Mouse (Mus musculus) MEL (cell line): Measurements from ENCODE around the gene Elp5. TPM values are rescaled to one million over a fixed set of nuclear protein-coding genes. Genes with fewer than 3 reads are reported as not detected.

Source experiments
- DNase-seq: peaks from one replicate; pipeline ENCODE4 v3.0.0; 2011; ENCODE audit warnings: low read depth, low spot score
- H3K27ac ChIP-seq: 2 replicates; pipeline ENCODE4 v1.5.1; 2012; ENCODE audit warnings: low read depth, mild to moderate bottlenecking, control low read depth, low read length, moderate library complexity; ENCODE audit not compliant: control insufficient read depth
- H3K27me3 ChIP-seq, 2 experiments: fragments of 150-350 bp in 1 of 2; sonication (generic) in 1 of 2; 2 replicates each; pipeline ENCODE4 v1.6.1; 2012; ENCODE audit warnings: low read length in 2 of 2, mild to moderate bottlenecking in 2 of 2, improper control_type of control experiment in 1 of 2, moderate library complexity in 1 of 2; ENCODE audit not compliant: insufficient read depth in 2 of 2, control insufficient read depth in 1 of 2
- H3K36me3 ChIP-seq, 2 experiments: 2 replicates each; pipeline ENCODE4 v1.6.1; 2012 to 2014; ENCODE audit warnings: low read length in 2 of 2, improper control_type of control experiment in 1 of 2, inconsistent platforms in 1 of 2, mild to moderate bottlenecking in 1 of 2; ENCODE audit not compliant: insufficient read depth in 2 of 2, control insufficient read depth in 1 of 2
- H3K4me1 ChIP-seq, 2 experiments: fragments of 150-350 bp in 1 of 2; sonication (generic) in 1 of 2; 2 replicates each; pipeline ENCODE4 v1.6.1; 2012; ENCODE audit warnings: low read length in 2 of 2, improper control_type of control experiment in 1 of 2, mild to moderate bottlenecking in 1 of 2; ENCODE audit not compliant: insufficient read depth in 2 of 2, control insufficient read depth in 1 of 2
- H3K4me3 ChIP-seq, 2 experiments: fragments of 150-350 bp in 1 of 2; sonication (generic) in 1 of 2; 2 replicates each; pipeline ENCODE4 v1.5.1; 2012; ENCODE audit warnings: low read depth in 2 of 2, low read length in 2 of 2, mild to moderate bottlenecking in 2 of 2, moderate library complexity in 2 of 2, control low read depth in 1 of 2, improper control_type of control experiment in 1 of 2; ENCODE audit not compliant: control insufficient read depth in 1 of 2, insufficient read depth in 1 of 2
- H3K79me2 ChIP-seq: 2 replicates; pipeline ENCODE4 v1.6.1; 2012; ENCODE audit warnings: mild to moderate bottlenecking, low read length, moderate library complexity; ENCODE audit not compliant: control insufficient read depth, poor library complexity, insufficient read depth
- H3K9ac ChIP-seq: 2 replicates; pipeline ENCODE4 v1.6.1; 2012; ENCODE audit warnings: low read depth, mild to moderate bottlenecking, control low read depth, low read length, moderate library complexity; ENCODE audit not compliant: control insufficient read depth, poor library complexity, severe bottlenecking
- H3K9me3 ChIP-seq: fragments of 150-350 bp; sonication (generic); replicated peaks from 2 replicates; pipeline ENCODE4 v1.6.1; 2012; ENCODE audit warnings: mild to moderate bottlenecking, low read length, improper control_type of control experiment, moderate library complexity; ENCODE audit not compliant: insufficient read depth
- CHD2 ChIP-seq: IDR thresholded peaks from 2 replicates; pipeline ENCODE4 v1.6.1; 2011; ENCODE audit warnings: low read length, improper control_type of control experiment
- CTCF ChIP-seq, 3 experiments: IDR thresholded peaks in 2 of 3; conservative IDR thresholded peaks in 1 of 3; 2 replicates each; pipeline ENCODE4 v1.5.1; 2011 to 2012; ENCODE audit warnings: low read length in 3 of 3, low read depth in 2 of 3, mild to moderate bottlenecking in 2 of 3, improper control_type of control experiment in 1 of 3, inconsistent platforms in 1 of 3, mixed read lengths in 1 of 3, moderate library complexity in 1 of 3; ENCODE audit not compliant: control insufficient read depth in 1 of 3, insufficient read depth in 1 of 3, poor library complexity in 1 of 3, severe bottlenecking in 1 of 3
- E2F4 ChIP-seq: IDR thresholded peaks from 2 replicates; pipeline ENCODE4 v1.6.1; 2011; ENCODE audit warnings: low read depth, low read length, improper control_type of control experiment, borderline replicate concordance
- ELF1 ChIP-seq: IDR thresholded peaks from 2 replicates; pipeline ENCODE4 v1.6.1; 2014; ENCODE audit warnings: low read depth, mild to moderate bottlenecking, inconsistent platforms, low read length, improper control_type of control experiment, moderate library complexity
- EP300 ChIP-seq, 2 experiments: IDR thresholded peaks; 2 replicates each; pipeline ENCODE4 v1.6.1; 2011; ENCODE audit warnings: improper control_type of control experiment in 2 of 2, low read length in 2 of 2, low read depth in 1 of 2, mild to moderate bottlenecking in 1 of 2
- GABPA ChIP-seq: IDR thresholded peaks from 2 replicates; pipeline ENCODE4 v1.6.1; 2012; ENCODE audit warnings: low read depth, mild to moderate bottlenecking, inconsistent platforms, low read length, improper control_type of control experiment, moderate library complexity
- KAT2A ChIP-seq: conservative IDR thresholded peaks from 2 replicates; pipeline ENCODE4 v1.6.1; 2012; ENCODE audit warnings: low read depth, low read length, improper control_type of control experiment, inconsistent platforms
- MAFK ChIP-seq: IDR thresholded peaks from 2 replicates; pipeline ENCODE4 v1.6.1; 2011; ENCODE audit warnings: low read depth, mild to moderate bottlenecking, low read length, improper control_type of control experiment, borderline replicate concordance
- MEF2A ChIP-seq: IDR thresholded peaks from 2 replicates; pipeline ENCODE4 v1.6.1; 2014; ENCODE audit warnings: low read depth, mild to moderate bottlenecking, inconsistent platforms, low read length, improper control_type of control experiment; ENCODE audit not compliant: poor library complexity, insufficient replicate concordance, severe bottlenecking; ENCODE audit errors: extremely low read depth
- MYB ChIP-seq: IDR thresholded peaks from 2 replicates; pipeline ENCODE4 v1.6.1; 2011; ENCODE audit warnings: mild to moderate bottlenecking, low read depth, low read length, improper control_type of control experiment
- NRF1 ChIP-seq: IDR thresholded peaks from 2 replicates; pipeline ENCODE4 v1.6.1; 2014; ENCODE audit warnings: low read depth, mild to moderate bottlenecking, inconsistent platforms, low read length, improper control_type of control experiment, moderate library complexity; ENCODE audit not compliant: poor library complexity, insufficient read depth, severe bottlenecking
- POLR2A ChIP-seq, 2 experiments: IDR thresholded peaks; 2 replicates each; pipeline ENCODE4 v1.6.1; 2011 to 2012; ENCODE audit warnings: low read length in 2 of 2, mild to moderate bottlenecking in 2 of 2, control low read depth in 1 of 2, improper control_type of control experiment in 1 of 2, low read depth in 1 of 2, moderate library complexity in 1 of 2; ENCODE audit not compliant: control insufficient read depth in 1 of 2, insufficient read depth in 1 of 2, poor library complexity in 1 of 2
- POLR2AphosphoS2 ChIP-seq: IDR thresholded peaks from 2 replicates; pipeline ENCODE4 v1.6.1; 2011; ENCODE audit warnings: low read length, improper control_type of control experiment
- POLR2AphosphoS5 ChIP-seq: IDR thresholded peaks from 2 replicates; pipeline ENCODE4 v1.6.1; 2012; ENCODE audit warnings: low read depth, borderline replicate concordance, mild to moderate bottlenecking, inconsistent platforms, low read length, moderate library complexity, mixed read lengths
- SMC3 ChIP-seq: IDR thresholded peaks from 2 replicates; pipeline ENCODE4 v1.6.1; 2011; ENCODE audit warnings: low read depth, low read length, improper control_type of control experiment
- TBP ChIP-seq: IDR thresholded peaks from 2 replicates; pipeline ENCODE4 v1.8.0; 2011; ENCODE audit warnings: low read depth, low read length, improper control_type of control experiment
- USF1 ChIP-seq: IDR thresholded peaks from 2 replicates; pipeline ENCODE4 v1.6.1; 2014; ENCODE audit warnings: low read depth, mild to moderate bottlenecking, inconsistent platforms, low read length, improper control_type of control experiment, moderate library complexity
- ZMIZ1 ChIP-seq: IDR thresholded peaks from 2 replicates; pipeline ENCODE4 v1.6.1; 2012; ENCODE audit warnings: low read depth, mild to moderate bottlenecking, inconsistent platforms, low read length, improper control_type of control experiment, moderate library complexity
- ZNF384 ChIP-seq: IDR thresholded peaks from 2 replicates; pipeline ENCODE4 v1.6.1; 2012; ENCODE audit warnings: low read depth, mild to moderate bottlenecking, inconsistent platforms, low read length, improper control_type of control experiment
- polyA plus RNA-seq, 2 experiments: library from polyadenylated mRNA; stranded (reverse) in 1 of 2; unstranded in 1 of 2; fragments of >175 nt in 1 of 2; fragments of >200 nt in 1 of 2; gene quantifications; 2 replicates each; pipeline versions ENCODE4 v1.2.1 to v1.2.4; 2012; ENCODE audit warnings: low replicate concordance in 2 of 2, low read depth in 1 of 2; ENCODE audit not compliant: insufficient read length in 2 of 2, insufficient read depth in 1 of 2, missing spikeins in 1 of 2
- total RNA-seq: library from RNA; depleted of rRNA; stranded (reverse); fragments of 300-350 nt; gene quantifications from 2 replicates; pipeline ENCODE4 v1.2.3, GENCODE M21; 2012

Elp5 gene
- total and polyA plus RNA-seq, 3 experiments = 189 to 222 TPM; not detected in 1

GRCm38 (mm10) chr11:69929712-69930111, 52.6 kb downstream of the Elp5 start (continued):
- TF ChIP-seq ZNF384 = peak; percentile 99
- TF ChIP-seq CHD2 = no peak
- TF ChIP-seq KAT2A = no peak
- no peak for TF ChIP-seq TBP
- TF ChIP-seq GABPA = no peak
- TF ChIP-seq POLR2AphosphoS2 = no peak
- TF ChIP-seq ZMIZ1 = no peak
- no peak for TF ChIP-seq E2F4
- no peak for TF ChIP-seq SMC3
- peak; percentile 74 to 94 for TF ChIP-seq EP300 (IDR thresholded peaks at IDR 0.05; ENCODE audit: low read depth in 1 of 2, low read length in 2 of 2)
- 0 out of 2 replicates have a peak, but pooled peaks have one; percentile 35 for TF ChIP-seq ELF1
- no peak for TF ChIP-seq MYB
- TF ChIP-seq NRF1 = 0 out of 2 replicates have a peak, but pooled peaks have one; percentile 5
- TF ChIP-seq MEF2A = no peak
- TF ChIP-seq MAFK = no peak
- peak in 1 of 2 experiments; percentile 29; a peak in 1 of 4 replicates for TF ChIP-seq POLR2A (IDR thresholded peaks at IDR 0.05; ENCODE audit: control insufficient read depth in 1 of 2, insufficient read depth in 1 of 2, low read depth in 1 of 2, low read length in 2 of 2, poor library complexity in 1 of 2)
- peak; percentile 44 for TF ChIP-seq USF1

DNA sequence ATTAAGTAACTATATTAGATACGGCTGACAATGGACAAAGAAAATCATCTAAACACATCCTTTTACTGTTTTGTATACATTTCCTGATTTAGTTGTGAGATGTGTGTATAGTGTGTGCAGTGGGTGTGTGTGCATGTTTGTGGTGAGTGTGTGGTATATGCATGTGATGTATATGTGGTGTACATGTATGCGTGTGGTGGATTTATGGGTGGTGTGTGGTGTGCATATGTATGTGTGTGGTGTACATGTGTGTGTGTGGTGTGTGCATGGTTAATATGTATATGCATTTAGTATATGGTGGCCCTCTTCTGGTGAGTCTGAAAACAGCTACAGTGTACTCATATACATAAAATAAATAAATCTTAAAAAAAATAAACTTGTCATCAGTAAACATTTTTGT, 54.8 kb downstream of the Elp5 start:
- Histone ChIP-seq H3K36me3 (peaks cover 0 to 41% of the 10 kb centered on the region in 2 experiments; a peak in 2 of 4 replicates), H3K4me3 (no peak overlapping the region), H3K9ac (no peak overlapping the region), H3K27me3 (no peaks in the 10 kb centered on the region), H3K9me3 (no peaks in the 10 kb centered on the region), H3K27ac (no peak overlapping the region), H3K4me1 (peaks cover 14 to 34% of the 10 kb centered on the region in 2 experiments), H3K79me2 (no peaks in the 10 kb centered on the region)
- no peak for DNase-seq
- TF ChIP-seq POLR2AphosphoS5 (peak; percentile 72; the same call in 1 of the 2 replicates), E2F4 (no peak), CTCF (IDR thresholded peaks at IDR 0.05 in 2 of 3, conservative IDR thresholded peaks at IDR 0.05 in 1 of 3; ENCODE audit: control insufficient read depth in 1 of 3, insufficient read depth in 1 of 3, low read depth in 2 of 3, low read length in 3 of 3, poor library complexity in 1 of 3, severe bottlenecking in 1 of 3) (peak in 1 of 3 experiments; percentile 17; a peak in 1 of 6 replicates)
